Comparison of ENCODE assay signal across 14 mouse cellular contexts in the genomic region with DNA sequence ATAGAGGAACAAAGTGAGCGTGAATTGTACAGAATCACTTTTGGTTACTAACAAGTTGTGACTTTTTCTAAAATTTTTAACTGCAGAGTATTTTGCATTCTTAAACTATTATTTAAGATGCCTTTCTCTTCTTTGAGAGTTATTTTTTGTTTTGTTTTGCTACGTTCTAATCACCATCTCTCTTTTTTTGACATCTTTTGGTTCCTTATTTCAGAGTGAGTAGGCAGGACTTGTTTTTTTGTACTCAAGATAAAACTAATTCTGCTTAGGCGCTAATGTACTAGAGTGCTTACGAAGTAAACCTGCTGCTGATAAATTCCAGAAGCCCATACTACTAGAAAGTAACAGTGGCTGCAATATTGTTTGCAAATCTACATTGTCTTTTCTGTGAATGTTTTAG.
"Had no signal": no experiment of that assay in that cellular context is flagged by ENCODE, and none has a peak within 500 bp of the region (broad histone marks: within the 10 kb centered on the region; RNA-seq: fewer than 3 reads in every experiment).

No protein-coding gene starts in this region.

- H3K9me3 ChIP-seq: megakaryocyte, embryonic 14.5 days; midbrain, embryonic 13.5 days; midbrain, embryonic 15.5 days; neural tube, embryonic 12.5 days; stomach, embryonic 15.5 days had no signal

- H3K4me1 ChIP-seq: midbrain, embryonic 15.5 days; neural tube, embryonic 12.5 days had no signal

- DNase-seq: lung, adult 18-20 months; lung, embryonic 14.5 days; lung, postnatal 10 days; lung, postnatal 4 days; right cerebral cortex, postnatal 14 days; thymus, adult 2 months; thymus, postnatal 25 days; thymus, postnatal 4 days had no signal

- H3K4me3 ChIP-seq: midbrain, embryonic 13.5 days; midbrain, embryonic 15.5 days; neural tube, embryonic 12.5 days; stomach, embryonic 15.5 days had no signal

- ATAC-seq: midbrain, embryonic 13.5 days; midbrain, embryonic 15.5 days had no signal

- H3K36me3 ChIP-seq: midbrain, embryonic 13.5 days; midbrain, embryonic 15.5 days; neural tube, embryonic 12.5 days; stomach, embryonic 15.5 days had no signal

- H3K27me3 ChIP-seq: megakaryocyte, embryonic 14.5 days; midbrain, embryonic 13.5 days; midbrain, embryonic 15.5 days; neural tube, embryonic 12.5 days; stomach, embryonic 15.5 days had no signal

- H3K9ac ChIP-seq: lung, embryonic 14.5 days; midbrain, embryonic 13.5 days; midbrain, embryonic 15.5 days; neural tube, embryonic 12.5 days; stomach, embryonic 15.5 days had no signal

- H3K27ac ChIP-seq: midbrain, embryonic 13.5 days; midbrain, embryonic 15.5 days; neural tube, embryonic 12.5 days; stomach, embryonic 15.5 days; stomach, postnatal 0 days had no signal
